Mouse (Mus musculus): ENCODE measurements around the gene Ippk. TPM values are rescaled to one million over a fixed set of nuclear protein-coding genes. Genes with fewer than 3 reads are reported as not detected.

The Ippk gene
- total RNA-seq, 4 experiments from 2014 or later: 16.5 to 21.5 (median 16.8) TPM

GRCm38 (mm10) chr13:49430529-49430928 is 9.5 kb downstream of the Ippk start:
- no peak for DNase-seq (ENCODE audit: low spot score in 2 of 2)

- DNase-seq (ENCODE audit: low spot score in 2 of 2): no peak
Observed at GRCm38 (mm10) chr13:49433268-49434029, 12.4 kb downstream of the Ippk start.

GRCm38 (mm10) chr13:49435745-49436144 is 14.7 kb downstream of the Ippk start:
- DNase-seq (ENCODE audit: low spot score in 2 of 2): no peak

GRCm38 (mm10) chr13:49436170-49436569 is 15.1 kb downstream of the Ippk start:
- peak in 1 of 2 experiments; percentile 45 for DNase-seq (ENCODE audit: low spot score in 2 of 2)

- DNase-seq (ENCODE audit: low spot score in 2 of 2): no peak
Observed at GRCm38 (mm10) chr13:49444451-49444850, 23.4 kb downstream of the Ippk start.

- DNase-seq (ENCODE audit: low spot score in 2 of 2): peak; percentile 57 to 67
Observed at GRCm38 (mm10) chr13:49449318-49449749, 28.3 kb downstream of the Ippk start.

- DNase-seq (ENCODE audit: low spot score in 2 of 2): no peak
Observed at GRCm38 (mm10) chr13:49460276-49460675, 39.2 kb downstream of the Ippk start.

- no peak for DNase-seq (ENCODE audit: low spot score in 2 of 2)
Observed at GRCm38 (mm10) chr13:49460692-49461414, 39.8 kb downstream of the Ippk start.

- DNase-seq (ENCODE audit: low spot score in 2 of 2): no peak
Observed at GRCm38 (mm10) chr13:49461458-49462132, 40.5 kb downstream of the Ippk start.

- no peak for DNase-seq (ENCODE audit: low spot score in 2 of 2)
Observed at GRCm38 (mm10) chr13:49462921-49463320, 41.9 kb downstream of the Ippk start.

- DNase-seq (ENCODE audit: low spot score in 2 of 2): no peak
Observed at GRCm38 (mm10) chr13:49465875-49466274, 44.8 kb downstream of the Ippk start.

- DNase-seq (ENCODE audit: low spot score in 2 of 2): no peak
Observed at GRCm38 (mm10) chr13:49466393-49467075, 45.5 kb downstream of the Ippk start.

GRCm38 (mm10) chr13:49467585-49467984 is 46.5 kb downstream of the Ippk start:
- DNase-seq (ENCODE audit: low spot score in 2 of 2): no peak

- DNase-seq (ENCODE audit: low spot score in 2 of 2): no peak
Observed at GRCm38 (mm10) chr13:49469002-49469401, 48.0 kb downstream of the Ippk start.

- DNase-seq (ENCODE audit: low spot score in 2 of 2): no peak
Observed at GRCm38 (mm10) chr13:49470319-49470718, 49.3 kb downstream of the Ippk start.

GRCm38 (mm10) chr13:49470806-49471205 is 49.8 kb downstream of the Ippk start:
- DNase-seq (ENCODE audit: low spot score in 2 of 2): no peak

GRCm38 (mm10) chr13:49471981-49472675 is 51.1 kb downstream of the Ippk start:
- no peak for DNase-seq (ENCODE audit: low spot score in 2 of 2)

GRCm38 (mm10) chr13:49472676-49473005 is 51.6 kb downstream of the Ippk start:
- no peak for DNase-seq (ENCODE audit: low spot score in 2 of 2)

GRCm38 (mm10) chr13:49477887-49478286 is 56.8 kb downstream of the Ippk start:
- no peak for DNase-seq (ENCODE audit: low spot score in 2 of 2)

- no peak for DNase-seq (ENCODE audit: low spot score in 2 of 2)
Observed at GRCm38 (mm10) chr13:49478851-49479374, 57.9 kb downstream of the Ippk start.

GRCm38 (mm10) chr13:49479399-49479798 is 58.4 kb downstream of the Ippk start:
- no peak for DNase-seq (ENCODE audit: low spot score in 2 of 2)
